Mouse (Mus musculus) T-helper 17 cell (primary cell): Measurements from ENCODE around the gene Cog7.

Experiments used
- in situ Hi-C, 2 experiments: fragments of 300-600 bp; cut with MboI, MseI; formaldehyde crosslinking; loops; 1 replicate in 1 of 2; 2 replicates in 1 of 2; pipeline ENCODE4 v1.15.1; 2025; ENCODE audit warnings: high pct_unique_total_duplicates in 2 of 2

Gene Cog7

DNA sequence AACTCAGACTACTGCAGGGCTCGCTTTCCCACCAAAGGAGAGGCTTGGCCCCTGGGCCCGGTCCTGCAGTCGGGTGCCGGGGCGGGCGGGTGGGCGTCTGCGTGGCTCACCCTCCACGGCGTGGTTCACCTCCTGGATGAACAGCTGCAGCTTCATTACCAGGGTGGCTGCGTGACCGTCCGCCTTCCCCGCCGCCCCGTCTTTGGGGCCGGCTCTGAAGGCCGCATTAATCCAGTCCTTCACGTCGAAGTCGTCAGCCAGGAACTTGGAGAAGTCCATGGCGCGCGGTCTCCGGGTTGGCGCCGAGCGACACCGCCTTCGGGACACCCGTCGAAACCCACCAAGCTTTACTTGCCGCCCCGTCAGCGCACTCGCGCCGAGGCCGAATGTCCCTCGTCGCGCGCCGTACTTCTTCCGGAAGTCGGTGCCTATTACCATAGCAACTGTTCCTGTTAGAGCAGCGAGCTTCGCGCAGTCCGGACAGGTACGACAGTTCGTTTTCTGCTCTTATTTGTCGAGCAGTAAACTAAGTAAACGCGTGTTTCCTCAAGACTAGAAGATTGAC, at the start of gene Cog7:
Gene Cog7 (minus strand): TSS at position 405 of the 565 bp plus-strand sequence.
- in situ Hi-C loops = loop anchor here in 1 of 2 experiments (5.0 kb wide), 1 partner anchor 1134 kb away; no protein-coding TSS in a partner anchor

- in situ Hi-C loops = no loop called here
These were observed 40.6 kb upstream of the Cog7 start for GRCm38 (mm10) chr7:122022131-122022530.

DNA sequence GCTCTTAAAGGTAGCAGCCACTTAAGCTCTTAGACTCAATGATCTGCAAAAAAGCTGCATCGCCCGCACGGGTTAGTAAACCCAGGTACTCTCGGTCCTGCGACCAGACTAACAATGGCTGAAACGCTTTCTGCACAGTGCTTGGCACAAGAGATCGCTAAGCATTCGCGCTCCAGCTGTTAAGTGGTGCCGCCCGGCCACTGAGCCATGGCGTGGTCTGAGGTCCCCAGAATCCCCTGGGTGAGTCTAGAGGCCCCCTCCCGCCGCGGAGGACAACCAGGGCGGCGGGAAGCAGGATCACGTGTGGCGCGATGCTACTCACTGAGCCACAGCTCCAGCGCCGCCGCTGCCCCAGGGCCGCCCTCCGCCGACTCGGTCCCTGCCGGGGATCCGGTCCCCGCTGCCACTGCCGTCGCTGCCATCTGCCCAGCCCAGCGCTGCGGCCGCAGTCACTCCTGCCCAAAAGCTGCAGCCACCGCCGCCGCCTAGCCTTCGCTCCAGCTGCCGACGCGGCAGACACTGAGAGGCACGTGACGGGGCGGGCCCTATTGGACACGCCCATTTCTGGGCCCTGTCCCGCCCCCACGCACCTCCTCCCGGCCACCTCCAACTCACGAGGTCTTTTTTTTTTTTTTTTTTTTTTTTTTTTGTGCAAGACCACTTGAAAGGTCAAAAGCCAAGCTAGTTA, 39.3 kb upstream of the Cog7 start, which contains the start of gene Gga2:
Gene Gga2 (minus strand): TSS at position 556 of the 688 bp plus-strand sequence.
- in situ Hi-C loops = no loop called here

GRCm38 (mm10) chr7:122020273-122020666, 38.8 kb upstream of the Cog7 start:
- in situ Hi-C loops = no loop called here

GRCm38 (mm10) chr7:122018978-122019377, 37.5 kb upstream of the Cog7 start:
- in situ Hi-C loops = no loop called here

- in situ Hi-C loops = no loop called here
These were observed 36.7 kb upstream of the Cog7 start for GRCm38 (mm10) chr7:122018247-122018646.

- in situ Hi-C loops = no loop called here
These were observed 34.2 kb upstream of the Cog7 start for GRCm38 (mm10) chr7:122015734-122016133.

DNA sequence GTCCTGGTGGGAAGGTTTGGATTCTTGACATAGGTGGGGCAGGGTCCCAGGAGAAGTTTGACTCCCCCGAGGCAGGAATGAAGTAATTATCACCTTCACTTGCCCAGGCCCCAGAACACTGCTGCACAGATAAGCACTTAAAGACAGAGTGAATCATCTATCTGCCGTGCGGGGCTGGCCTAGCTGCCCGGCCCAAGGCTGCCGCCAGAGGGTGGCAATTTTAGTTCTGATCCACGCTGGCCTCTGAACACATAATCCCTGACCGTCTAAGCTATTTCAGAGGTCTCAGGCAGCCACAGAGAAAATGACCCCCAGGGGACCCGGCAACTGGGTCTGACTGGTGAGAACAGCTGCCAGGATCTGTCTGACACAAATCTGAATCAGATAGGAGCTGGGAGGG, 33.6 kb upstream of the Cog7 start:
- in situ Hi-C loops = no loop called here

DNA sequence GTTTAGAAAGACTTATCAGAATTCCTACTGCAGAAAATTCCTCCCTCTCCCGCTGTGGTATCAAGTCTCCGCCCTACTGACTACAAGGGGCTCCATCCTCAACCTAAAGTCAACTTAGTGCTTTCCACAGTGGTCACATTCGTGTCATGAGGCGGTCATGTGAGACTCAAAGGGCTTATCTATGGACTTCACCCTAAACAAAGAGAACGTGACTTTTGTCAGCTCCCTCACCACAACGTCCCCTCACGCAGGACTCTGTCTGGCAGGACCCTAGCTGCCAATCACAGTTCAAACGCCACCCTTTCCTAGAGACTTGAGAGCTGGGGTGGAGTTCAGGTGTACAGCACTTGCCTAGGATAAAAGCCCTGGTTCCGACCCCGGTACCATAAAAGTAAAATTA, 31.4 kb upstream of the Cog7 start:
- in situ Hi-C loops = no loop called here

DNA sequence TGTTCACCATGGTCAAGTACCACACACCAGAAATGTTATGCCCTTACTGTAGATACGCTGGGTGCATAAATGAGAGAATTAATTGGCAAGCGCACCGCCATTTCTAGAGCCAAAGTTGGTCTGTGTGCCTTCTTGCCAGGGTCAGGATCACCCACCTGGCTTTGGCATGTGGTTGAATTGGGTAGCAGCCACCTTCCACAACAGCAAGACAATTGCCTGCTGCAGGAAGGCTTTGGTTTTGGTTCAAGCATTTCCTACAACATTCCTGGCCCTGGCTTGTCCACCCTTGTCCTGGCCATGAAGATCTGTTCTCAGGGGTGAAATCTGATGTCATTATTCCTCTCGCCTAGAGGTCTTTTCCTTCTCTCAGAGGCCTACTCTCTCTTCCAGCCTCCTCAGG, 30.9 kb upstream of the Cog7 start:
- in situ Hi-C loops = no loop called here

- in situ Hi-C loops = loop anchor here in 1 of 2 experiments (10.0 kb wide), 1 partner anchor 1294 kb away; no protein-coding TSS in a partner anchor
These were observed 18.9 kb upstream of the Cog7 start for GRCm38 (mm10) chr7:122000396-122000795.

DNA sequence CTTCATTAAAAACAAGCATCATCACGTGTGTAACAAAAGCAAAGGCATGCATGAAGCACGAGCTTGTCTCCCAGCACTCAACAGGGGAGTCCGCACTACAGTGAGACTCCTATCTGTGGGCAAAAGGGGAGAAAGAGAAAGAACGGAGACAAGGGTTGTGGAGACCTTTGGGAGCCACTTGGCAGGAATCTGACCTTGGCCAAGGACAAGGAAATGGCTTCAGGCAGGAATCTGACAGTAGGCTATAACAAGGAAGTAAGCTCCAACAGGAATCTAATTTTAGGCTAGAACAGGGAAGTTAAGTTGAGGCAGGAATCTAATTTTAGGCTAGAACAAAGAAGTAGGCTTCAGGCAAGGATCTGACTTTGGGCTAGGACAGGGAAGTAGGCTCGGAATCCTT, 14.4 kb upstream of the Cog7 start:
- in situ Hi-C loops = no loop called here

- in situ Hi-C loops = loop anchor here in 1 of 2 experiments (5.0 kb wide), 1 partner anchor 243 kb away; the partner anchor contains the start of gene Scnn1g
These were observed 6.5 kb downstream of the Cog7 start for GRCm38 (mm10) chr7:121975031-121975430.

GRCm38 (mm10) chr7:121971698-121972097, 9.8 kb downstream of the Cog7 start:
- in situ Hi-C loops = no loop called here

DNA sequence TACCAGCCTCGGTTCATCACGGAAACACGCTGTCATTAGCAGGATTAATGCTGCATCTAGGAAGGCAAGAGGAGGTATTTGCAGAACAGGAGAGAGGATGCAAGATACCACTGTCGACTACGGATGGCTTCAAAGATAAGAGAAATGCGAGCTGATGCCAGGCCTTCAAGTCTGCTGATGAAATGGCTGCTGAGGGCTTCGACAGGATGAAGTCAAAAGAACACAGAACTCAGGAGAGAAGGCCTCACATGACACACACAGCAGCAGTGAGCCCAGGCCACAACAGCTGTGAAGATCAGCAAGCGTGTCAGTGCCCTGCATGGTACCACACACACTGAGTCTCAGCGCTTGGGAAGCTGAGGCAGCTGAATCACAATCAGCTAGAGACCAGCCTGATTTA, 11.3 kb downstream of the Cog7 start:
- in situ Hi-C loops = no loop called here

- in situ Hi-C loops = loop anchor here in 1 of 2 experiments (5.0 kb wide), 1 partner anchor 232 kb away; no protein-coding TSS in a partner anchor
These were observed 12.7 kb downstream of the Cog7 start for GRCm38 (mm10) chr7:121968816-121969215.

- in situ Hi-C loops = loop anchor here in 1 of 2 experiments (5.0 kb wide), 1 partner anchor 231 kb away; no protein-coding TSS in a partner anchor
These were observed 13.3 kb downstream of the Cog7 start for GRCm38 (mm10) chr7:121968242-121968641.

DNA sequence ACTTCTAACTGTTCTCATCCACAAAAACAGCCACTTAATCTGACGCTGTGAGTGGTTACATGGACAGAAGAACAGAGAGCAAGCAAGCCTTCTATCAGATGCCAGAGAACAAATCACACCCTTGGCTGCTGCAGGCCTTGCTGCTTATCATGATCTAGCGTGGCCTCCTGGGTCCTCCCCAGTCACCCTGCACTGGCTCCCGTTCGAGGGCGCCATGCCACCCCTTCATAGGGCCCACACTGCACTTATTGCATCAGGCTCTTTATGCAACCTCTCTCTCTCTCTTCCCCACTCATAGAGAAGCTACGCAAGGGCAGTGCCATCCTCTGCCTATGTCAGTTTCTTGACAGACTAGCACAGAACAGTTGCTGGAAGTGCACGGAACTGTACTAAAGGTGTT, 15.3 kb downstream of the Cog7 start:
- in situ Hi-C loops = loop anchor here in 1 of 2 experiments (5.0 kb wide), 1 partner anchor 229 kb away; no protein-coding TSS in a partner anchor

DNA sequence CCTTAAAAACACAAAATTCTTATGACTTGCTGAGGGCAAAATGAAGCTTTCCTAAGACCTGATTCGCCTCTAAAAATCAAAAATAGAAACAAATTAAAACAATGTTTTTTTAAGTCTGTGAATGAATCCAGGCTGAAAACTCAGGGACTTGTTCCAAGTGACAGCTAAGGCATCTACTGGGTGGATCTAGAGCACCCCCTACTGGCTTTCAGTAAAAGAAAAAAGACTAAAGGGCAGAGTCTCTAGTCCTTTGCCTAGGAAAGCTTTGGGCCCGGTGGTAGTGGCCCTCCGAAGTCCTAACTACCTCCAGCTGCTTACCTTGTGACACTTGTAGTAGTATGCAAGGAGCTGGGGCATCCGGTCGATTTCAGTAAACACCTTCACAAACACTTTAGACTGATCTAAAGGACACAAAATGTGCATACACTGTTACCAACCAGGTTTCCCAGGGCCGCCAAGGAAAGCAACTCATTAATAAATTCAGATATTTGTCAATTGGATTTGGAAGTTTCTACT, 17.6 kb downstream of the Cog7 start:
- in situ Hi-C loops = no loop called here

DNA sequence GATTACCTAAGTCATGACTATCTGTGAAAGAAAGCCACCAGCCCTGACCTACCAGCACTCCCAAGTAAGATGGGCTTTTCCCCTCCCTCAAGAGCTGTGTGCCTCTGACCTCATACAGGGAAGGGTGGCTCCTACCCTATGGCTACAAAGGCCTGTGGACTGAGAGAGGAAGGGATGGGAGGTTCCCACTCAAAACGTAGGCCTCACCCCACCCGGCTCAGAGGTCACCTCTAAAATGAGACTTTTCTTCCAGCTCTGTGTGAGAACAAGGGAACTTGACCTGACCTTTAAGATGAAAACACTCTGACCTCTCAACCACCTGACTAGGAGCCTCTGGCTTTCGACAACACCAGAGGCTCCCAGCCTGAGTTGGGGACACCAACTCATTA, 18.9 kb downstream of the Cog7 start:
- in situ Hi-C loops = no loop called here

GRCm38 (mm10) chr7:121961913-121962570, 19.5 kb downstream of the Cog7 start:
- in situ Hi-C loops = no loop called here

DNA sequence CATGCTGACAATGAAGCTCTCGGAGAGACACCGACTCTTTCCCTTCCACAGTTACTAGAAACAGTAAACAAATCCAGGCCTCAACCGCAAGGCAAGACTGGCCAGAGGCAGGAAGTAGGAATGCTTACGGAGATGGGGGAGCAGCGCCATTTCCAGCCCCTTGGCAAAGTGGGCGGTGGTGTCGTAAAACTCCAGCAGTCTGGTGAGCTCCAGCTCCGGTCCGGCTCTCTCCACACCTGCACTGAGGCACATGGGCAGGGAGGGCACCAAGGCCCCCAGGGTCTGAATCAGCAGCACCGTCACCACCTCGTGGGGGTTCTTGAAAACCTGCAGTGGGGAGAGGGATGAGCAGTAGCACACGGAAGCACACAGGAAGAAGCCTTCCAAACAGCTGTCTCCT, 25.7 kb downstream of the Cog7 start:
- in situ Hi-C loops = no loop called here
